Mouse (Mus musculus): Measurements from ENCODE around the gene Dnmt3l. TPM values are rescaled to one million over a fixed set of nuclear protein-coding genes. Genes with fewer than 3 reads are reported as not detected.
"Not testable (repeated sequence)": the region's sequence is repeated elsewhere in the genome, so short reads cannot be mapped to it uniquely, and the experiment has no call there.

The Dnmt3l gene
- polyA plus RNA-seq, 2 experiments: 0.15 TPM; not detected in 1

- Histone ChIP-seq H3K4me2 (replicated peaks; ENCODE audit: low read depth, low read length, severe bottlenecking) (no peak overlapping the region), H3K9ac (ENCODE audit: low read depth, low read length, severe bottlenecking) (no peak overlapping the region), H3K9me3 (ENCODE audit: control insufficient read depth, low read length) (no peaks in the 10 kb centered on the region), H3K27ac (replicated peaks; ENCODE audit: low read depth, low read length) (no peak overlapping the region), H3K27me3 (ENCODE audit: control insufficient read depth, insufficient read depth, low read length) (no peaks in the 10 kb centered on the region), H3K4me3 (replicated peaks; ENCODE audit: low read length) (no peak overlapping the region), H3K36me3 (ENCODE audit: control insufficient read depth, insufficient read depth, low read length) (no peaks in the 10 kb centered on the region), H3K4me1 (ENCODE audit: control insufficient read depth, insufficient read depth, low read length) (no peaks in the 10 kb centered on the region)
- TF ChIP-seq POLR2A (IDR thresholded peaks at IDR 0.05; ENCODE audit: borderline replicate concordance, extremely low read depth, insufficient read depth, insufficient read length): no peak
- WGBS: 55% methylated on average over 5 of the region's 5 CpGs
- DNase-seq (ENCODE audit: low spot score) (no peak), ATAC-seq (ENCODE audit: low FRiP score, low read depth) (no peak)
These were observed 25.4 kb upstream of the Dnmt3l start for GRCm38 (mm10) chr10:78016366-78016765.

GRCm38 (mm10) chr10:78018797-78019203, 22.9 kb upstream of the Dnmt3l start:
- TF ChIP-seq POLR2A (IDR thresholded peaks at IDR 0.05; ENCODE audit: borderline replicate concordance, extremely low read depth, insufficient read depth, insufficient read length): no peak
- H3K9ac ChIP-seq (ENCODE audit: low read depth, low read length, severe bottlenecking): no peak overlapping the region
- no peaks in the 10 kb centered on the region for H3K9me3 ChIP-seq (ENCODE audit: control insufficient read depth, low read length)
- peak overlapping the region; percentile 26 for H3K4me3 ChIP-seq (replicated peaks; ENCODE audit: low read length)
- no peaks in the 10 kb centered on the region for H3K4me1 ChIP-seq (ENCODE audit: control insufficient read depth, insufficient read depth, low read length)
- WGBS: 22% methylated on average over 19 of the region's 19 CpGs
- ATAC-seq (ENCODE audit: low FRiP score, low read depth): peak; percentile 82
- DNase-seq (ENCODE audit: low spot score): peak; percentile 82
- no peak overlapping the region for H3K27ac ChIP-seq (replicated peaks; ENCODE audit: low read depth, low read length)
- no peaks in the 10 kb centered on the region for H3K36me3 ChIP-seq (ENCODE audit: control insufficient read depth, insufficient read depth, low read length)
- no peaks in the 10 kb centered on the region for H3K27me3 ChIP-seq (ENCODE audit: control insufficient read depth, insufficient read depth, low read length)
- H3K4me2 ChIP-seq (replicated peaks; ENCODE audit: low read depth, low read length, severe bottlenecking): peak overlapping the region; percentile 58

GRCm38 (mm10) chr10:78019291-78019690, 22.5 kb upstream of the Dnmt3l start:
- H3K4me1 ChIP-seq (ENCODE audit: control insufficient read depth, insufficient read depth, low read length): no peaks in the 10 kb centered on the region
- no peaks in the 10 kb centered on the region for H3K36me3 ChIP-seq (ENCODE audit: control insufficient read depth, insufficient read depth, low read length)
- no peak for TF ChIP-seq POLR2A (IDR thresholded peaks at IDR 0.05; ENCODE audit: borderline replicate concordance, extremely low read depth, insufficient read depth, insufficient read length)
- DNase-seq (ENCODE audit: low spot score) (no peak), ATAC-seq (ENCODE audit: low FRiP score, low read depth) (no peak)
- H3K27ac ChIP-seq (replicated peaks; ENCODE audit: low read depth, low read length): no peak overlapping the region
- H3K9ac ChIP-seq (ENCODE audit: low read depth, low read length, severe bottlenecking): no peak overlapping the region
- no peaks in the 10 kb centered on the region for H3K27me3 ChIP-seq (ENCODE audit: control insufficient read depth, insufficient read depth, low read length)
- H3K4me2 ChIP-seq (replicated peaks; ENCODE audit: low read depth, low read length, severe bottlenecking): no peak overlapping the region
- 80% methylated on average over 4 of the region's 4 CpGs for WGBS
- no peaks in the 10 kb centered on the region for H3K9me3 ChIP-seq (ENCODE audit: control insufficient read depth, low read length)
- no peak overlapping the region for H3K4me3 ChIP-seq (replicated peaks; ENCODE audit: low read length)

GRCm38 (mm10) chr10:78019984-78020383, 21.8 kb upstream of the Dnmt3l start:
- H3K9ac ChIP-seq (ENCODE audit: low read depth, low read length, severe bottlenecking); H3K4me2 ChIP-seq (replicated peaks; ENCODE audit: low read depth, low read length, severe bottlenecking); H3K27me3 ChIP-seq (ENCODE audit: control insufficient read depth, insufficient read depth, low read length); H3K4me3 ChIP-seq (replicated peaks; ENCODE audit: low read length); H3K4me1 ChIP-seq (ENCODE audit: control insufficient read depth, insufficient read depth, low read length); H3K9me3 ChIP-seq (ENCODE audit: control insufficient read depth, low read length); H3K27ac ChIP-seq (replicated peaks; ENCODE audit: low read depth, low read length); ATAC-seq (ENCODE audit: low FRiP score, low read depth); H3K36me3 ChIP-seq (ENCODE audit: control insufficient read depth, insufficient read depth, low read length); DNase-seq (ENCODE audit: low spot score): not testable (repeated sequence)
- WGBS: 95% methylated on average over 6 of the region's 11 CpGs

GRCm38 (mm10) chr10:78025453-78025852, 16.3 kb upstream of the Dnmt3l start:
- H3K27ac ChIP-seq (replicated peaks; ENCODE audit: low read depth, low read length); H3K9me3 ChIP-seq (ENCODE audit: control insufficient read depth, low read length); H3K27me3 ChIP-seq (ENCODE audit: control insufficient read depth, insufficient read depth, low read length); ATAC-seq (ENCODE audit: low FRiP score, low read depth); H3K4me1 ChIP-seq (ENCODE audit: control insufficient read depth, insufficient read depth, low read length); H3K4me3 ChIP-seq (replicated peaks; ENCODE audit: low read length); DNase-seq (ENCODE audit: low spot score); H3K9ac ChIP-seq (ENCODE audit: low read depth, low read length, severe bottlenecking); H3K36me3 ChIP-seq (ENCODE audit: control insufficient read depth, insufficient read depth, low read length); H3K4me2 ChIP-seq (replicated peaks; ENCODE audit: low read depth, low read length, severe bottlenecking): not testable (repeated sequence)
- 74% methylated on average over 6 of the region's 8 CpGs for WGBS

- H3K4me1 ChIP-seq (ENCODE audit: control insufficient read depth, insufficient read depth, low read length): no peaks in the 10 kb centered on the region
- no peaks in the 10 kb centered on the region for H3K9me3 ChIP-seq (ENCODE audit: control insufficient read depth, low read length)
- WGBS: 3% methylated on average over 5 of the region's 5 CpGs
- no peak overlapping the region for H3K4me3 ChIP-seq (replicated peaks; ENCODE audit: low read length)
- no peak overlapping the region for H3K27ac ChIP-seq (replicated peaks; ENCODE audit: low read depth, low read length)
- no peak overlapping the region for H3K9ac ChIP-seq (ENCODE audit: low read depth, low read length, severe bottlenecking)
- ATAC-seq (ENCODE audit: low FRiP score, low read depth) (peak; percentile 74; the same call in 1 of the 2 replicates), DNase-seq (ENCODE audit: low spot score) (peak; percentile 87)
- no peaks in the 10 kb centered on the region for H3K27me3 ChIP-seq (ENCODE audit: control insufficient read depth, insufficient read depth, low read length)
- TF ChIP-seq POLR2A (IDR thresholded peaks at IDR 0.05; ENCODE audit: borderline replicate concordance, extremely low read depth, insufficient read depth, insufficient read length): no peak
- H3K4me2 ChIP-seq (replicated peaks; ENCODE audit: low read depth, low read length, severe bottlenecking): no peak overlapping the region
- no peaks in the 10 kb centered on the region for H3K36me3 ChIP-seq (ENCODE audit: control insufficient read depth, insufficient read depth, low read length)
These were observed 13.6 kb upstream of the Dnmt3l start for GRCm38 (mm10) chr10:78028129-78028528.
